Comparison of ENCODE assay signal across 15 mouse cellular contexts in genomic region chr5:47522161-47522942, GRCm38 (mm10).
A peak's percentile ranks its signal among the peaks of the same experiment; 100 is the strongest.
DNase-seq lines count a peak whose midpoint lies in the region; ATAC-seq and TF ChIP-seq lines count a peak whose summit lies in the region.
"Had no signal": no experiment of that assay in that cellular context is flagged by ENCODE, and none has a peak within 500 bp of the region (broad histone marks: within the 10 kb centered on the region; RNA-seq: fewer than 3 reads in every experiment).

No protein-coding gene starts in this region.

- peaks cover 3% of the 10 kb centered on the region; the same call in 1 of the 2 replicates for H3K4me1 ChIP-seq in forebrain, embryonic 16.5 days (replicated peaks; ENCODE audit: control insufficient read depth, insufficient read depth, low read length)
- peaks cover 10% of the 10 kb centered on the region for H3K4me1 ChIP-seq in midbrain, embryonic 15.5 days
- H3K4me1 ChIP-seq in liver, embryonic 12.5 days, result no peaks in the 10 kb centered on the region
- H3K4me1 ChIP-seq: limb, embryonic 13.5 days had no signal

- no peak overlapping the region for H3K9ac ChIP-seq in forebrain, embryonic 16.5 days (replicated peaks; ENCODE audit: low read depth, low read length)
- no peak overlapping the region for H3K9ac ChIP-seq in midbrain, embryonic 15.5 days
- H3K9ac ChIP-seq in liver, embryonic 12.5 days, result no peak overlapping the region
- H3K9ac ChIP-seq: limb, embryonic 13.5 days had no signal

- H3K27me3 ChIP-seq in forebrain, embryonic 16.5 days (replicated peaks; ENCODE audit: control insufficient read depth, insufficient read depth, low read length), result no peaks in the 10 kb centered on the region
- no peaks in the 10 kb centered on the region for H3K27me3 ChIP-seq in midbrain, embryonic 15.5 days (replicated peaks)
- H3K27me3 ChIP-seq in liver, embryonic 12.5 days (replicated peaks), result no peaks in the 10 kb centered on the region
- H3K27me3 ChIP-seq: CH12.LX; limb, embryonic 13.5 days had no signal

- peak overlapping the region; percentile 68 for H3K27ac ChIP-seq in layer of hippocampus, adult 2 months
- H3K27ac ChIP-seq in forebrain, embryonic 16.5 days (ENCODE audit: low read length), result no peak overlapping the region
- H3K27ac ChIP-seq in midbrain, embryonic 15.5 days, result no peak overlapping the region
- H3K27ac ChIP-seq in liver, embryonic 12.5 days, result no peak overlapping the region
- H3K27ac ChIP-seq: limb, embryonic 13.5 days had no signal

- no peaks in the 10 kb centered on the region for H3K36me3 ChIP-seq in forebrain, embryonic 16.5 days (ENCODE audit: control insufficient read depth, insufficient read depth)
- H3K36me3 ChIP-seq in midbrain, embryonic 15.5 days (replicated peaks), result no peaks in the 10 kb centered on the region
- no peaks in the 10 kb centered on the region for H3K36me3 ChIP-seq in liver, embryonic 12.5 days
- H3K36me3 ChIP-seq: limb, embryonic 13.5 days had no signal

- no peak for TF ChIP-seq CTCF in layer of hippocampus, adult 2 months (conservative IDR thresholded peaks at IDR 0.05)
- no peak for TF ChIP-seq CTCF in brain, embryonic 14.5 days (IDR thresholded peaks at IDR 0.05; ENCODE audit: borderline replicate concordance, extremely low read depth, insufficient read depth, insufficient read length)

- no peak overlapping the region for H3K4me2 ChIP-seq in forebrain, embryonic 16.5 days (ENCODE audit: low read length)
- H3K4me2 ChIP-seq in midbrain, embryonic 15.5 days, result no peak overlapping the region
- H3K4me2 ChIP-seq in liver, embryonic 12.5 days, result no peak overlapping the region
- H3K4me2 ChIP-seq: heart, embryonic 11.5 days; limb, embryonic 13.5 days had no signal

- H3K9me3 ChIP-seq in forebrain, embryonic 16.5 days (ENCODE audit: control insufficient read depth, low read length), result no peaks in the 10 kb centered on the region
- no peaks in the 10 kb centered on the region for H3K9me3 ChIP-seq in midbrain, embryonic 15.5 days
- H3K9me3 ChIP-seq in liver, embryonic 12.5 days (replicated peaks), result no peaks in the 10 kb centered on the region
- H3K9me3 ChIP-seq: limb, embryonic 13.5 days had no signal

- 14% methylated on average over 4 of the region's 4 CpGs for WGBS in forebrain, embryonic 16.5 days
- 17% methylated on average over 4 of the region's 4 CpGs for WGBS in midbrain, embryonic 15.5 days
- 72% methylated on average over 4 of the region's 4 CpGs for WGBS in liver, embryonic 12.5 days (ENCODE audit: insufficient replicate concordance)

- TF ChIP-seq POLR2A in brain, embryonic 14.5 days (IDR thresholded peaks at IDR 0.05; ENCODE audit: borderline replicate concordance, extremely low read depth, insufficient read depth, insufficient read length, poor library complexity, severe bottlenecking), result no peak

- peak; percentile 52; the same call in 1 of the 2 replicates for ATAC-seq in forebrain, embryonic 16.5 days
- ATAC-seq in midbrain, embryonic 15.5 days (replicated peaks), result peak; percentile 78
- ATAC-seq in liver, embryonic 12.5 days, result no peak
- ATAC-seq: lung, postnatal 0 days had no signal

- peak; percentile 14 to 29 for DNase-seq in layer of hippocampus, adult 2 months (ENCODE audit: low spot score in 2 of 2)
- DNase-seq in layer of hippocampus, postnatal 25 days (ENCODE audit: extremely low spot score in 1 of 2, low spot score in 1 of 2), result no peak
- peak; percentile 66 for DNase-seq in brain, embryonic 14.5 days (ENCODE audit: low read depth)
- DNase-seq in kidney, postnatal 25 days, result no peak
- DNase-seq: adrenal gland, adult 8-10 months; gastrocnemius, postnatal 10 days; kidney, adult 8-10 months had no signal

- no peak overlapping the region for H3K4me3 ChIP-seq in layer of hippocampus, adult 2 months
- H3K4me3 ChIP-seq in forebrain, embryonic 16.5 days (replicated peaks; ENCODE audit: low read length), result no peak overlapping the region
- H3K4me3 ChIP-seq in midbrain, embryonic 15.5 days, result no peak overlapping the region
- H3K4me3 ChIP-seq in liver, embryonic 12.5 days, result no peak overlapping the region
- H3K4me3 ChIP-seq: erythroblast, embryonic 14.5 days; limb, embryonic 13.5 days had no signal

Comparison
In these comparisons a context has a peak if more than half of its experiments do, and no peak if none do; other contexts are left out.
1. DNase-seq: peak in layer of hippocampus, adult 2 months (2 of 2) and brain, embryonic 14.5 days (single experiment); none in layer of hippocampus, postnatal 25 days (0 of 2) and kidney, postnatal 25 days (0 of 2).